Mouse (Mus musculus) intestine, postnatal 0 days (tissue): Measurements from ENCODE around the gene Snx22. TPM values are rescaled to one million over a fixed set of nuclear protein-coding genes. Genes with fewer than 3 reads are reported as not detected.

ENCODE experiments used
- ATAC-seq: fragments of 200-750 bp; cut with Nextera tagmentation; 2 replicates; pipeline ENCODE4 v1.8.0; 2017; ENCODE audit warnings: mild to moderate bottlenecking, moderate TSS enrichment, moderate library complexity
- H3K27ac ChIP-seq: fragments of 300-500 bp; sonication (generic); 2 replicates; pipeline ENCODE4 v1.5.1; 2014; ENCODE audit warnings: mild to moderate bottlenecking, low read depth, low read length, moderate library complexity
- H3K27me3 ChIP-seq: fragments of 300-500 bp; sonication (generic); replicated peaks from 2 replicates; pipeline ENCODE4 v1.6.1; 2014; ENCODE audit warnings: low read length, mixed read lengths; ENCODE audit not compliant: control insufficient read depth, insufficient read depth
- H3K36me3 ChIP-seq: fragments of 300-500 bp; sonication (generic); 2 replicates; pipeline ENCODE4 v1.6.1; 2014; ENCODE audit warnings: mild to moderate bottlenecking, moderate library complexity; ENCODE audit not compliant: control insufficient read depth, insufficient read depth
- H3K4me1 ChIP-seq: fragments of 300-500 bp; sonication (generic); replicated peaks from 2 replicates; pipeline ENCODE4 v1.6.1; 2014; ENCODE audit warnings: antibody characterized with exemption, low read length, mixed read lengths; ENCODE audit not compliant: control insufficient read depth, insufficient read depth
- H3K4me2 ChIP-seq: fragments of 300-500 bp; sonication (generic); replicated peaks from 2 replicates; pipeline ENCODE4 v1.6.1; 2014; ENCODE audit warnings: low read depth, mild to moderate bottlenecking, moderate library complexity
- H3K4me3 ChIP-seq: fragments of 300-500 bp; sonication (generic); 2 replicates; pipeline ENCODE4 v1.5.1; 2014; ENCODE audit warnings: low read depth, low read length
- H3K9ac ChIP-seq: fragments of 300-500 bp; sonication (generic); 2 replicates; pipeline ENCODE4 v1.6.1; 2014; ENCODE audit warnings: mild to moderate bottlenecking, low read depth, low read length
- H3K9me3 ChIP-seq: fragments of 300-500 bp; sonication (generic); 2 replicates; pipeline ENCODE4 v1.6.1; 2016; ENCODE audit warnings: mixed run types; ENCODE audit not compliant: control insufficient read depth
- CTCF ChIP-seq: sonication (generic); IDR thresholded peaks from 2 replicates; pipeline ENCODE4 v1.5.1; 2016; ENCODE audit warnings: low read depth, mild to moderate bottlenecking, control low read depth, antibody characterized with exemption, moderate library complexity
- WGBS: fragments of 180-500 bp; shearing (Covaris S2); extraction: QIAGEN DNeasy Blood & Tissue Kit; methylation state at CpG from one replicate; pipeline ENCODE4 v1.1.7; 2014; 5-methylcytosine and 5-hydroxymethylcytosine counted together
- polyA plus RNA-seq: library from polyadenylated mRNA; unstranded; fragments of >200 nt; fragmentation: Nextera tagmentation; extraction: Ambion mirVana; gene quantifications from 2 replicates; pipeline ENCODE4 v1.2.1, GENCODE M21; 2015

The Snx22 gene
- polyA plus RNA-seq, 1 experiment from 2014 or later: 1.4 TPM

DNA sequence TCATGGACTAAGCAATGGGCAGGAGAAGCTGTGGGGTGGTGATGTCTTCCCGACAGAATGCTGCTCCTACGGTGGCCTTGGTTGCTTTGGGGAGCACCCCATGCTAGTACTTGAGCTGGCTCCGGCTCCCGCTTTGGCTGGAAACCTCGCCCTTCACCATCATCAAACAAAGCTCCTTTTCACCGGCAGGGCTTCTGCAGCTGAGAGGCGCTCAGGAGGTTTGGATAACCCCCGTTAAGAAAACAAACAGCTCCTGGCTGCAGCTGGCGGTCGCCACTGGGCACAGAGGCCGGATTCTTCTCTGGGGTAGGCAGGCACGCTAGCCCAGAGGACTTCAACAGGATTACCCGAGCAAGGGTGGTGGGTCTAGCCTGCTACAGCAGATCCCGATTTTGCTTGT lies 9.0 kb upstream of the Snx22 start:
- no peaks in the 10 kb centered on the region for H3K27me3 ChIP-seq
- no peak overlapping the region for H3K4me3 ChIP-seq
- H3K27ac ChIP-seq: no peak overlapping the region
- H3K36me3 ChIP-seq: no peaks in the 10 kb centered on the region
- TF ChIP-seq CTCF: no peak
- WGBS: 11% methylated on average over 14 of the region's 14 CpGs
- ATAC-seq: no peak
- H3K9ac ChIP-seq: no peak overlapping the region
- H3K4me2 ChIP-seq: peak overlapping the region; percentile 37
- H3K9me3 ChIP-seq: no peaks in the 10 kb centered on the region
- 0 out of 2 replicates have a peak, but pooled peaks cover 2% of the 10 kb centered on the region for H3K4me1 ChIP-seq

DNA sequence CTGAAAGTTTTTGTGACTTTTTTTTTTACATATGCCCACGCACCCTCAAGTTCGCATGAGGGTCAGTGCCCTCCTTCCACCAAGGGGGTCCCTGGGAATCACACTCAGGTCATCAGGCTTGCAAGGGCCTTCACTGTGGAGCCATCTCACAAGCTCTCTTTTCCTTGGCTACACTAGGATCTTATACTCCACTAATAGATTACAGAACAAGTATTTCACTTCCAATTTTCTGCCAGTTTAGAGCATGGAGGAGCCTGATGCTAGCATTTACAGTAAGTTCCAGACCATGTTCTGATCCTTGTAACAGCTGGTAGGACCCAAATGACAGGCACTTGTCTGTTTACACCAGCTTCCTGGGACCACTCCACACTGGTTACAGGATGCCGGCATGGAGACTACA lies 8.6 kb upstream of the Snx22 start:
- WGBS: 68% methylated on average over 3 of the region's 3 CpGs

DNA sequence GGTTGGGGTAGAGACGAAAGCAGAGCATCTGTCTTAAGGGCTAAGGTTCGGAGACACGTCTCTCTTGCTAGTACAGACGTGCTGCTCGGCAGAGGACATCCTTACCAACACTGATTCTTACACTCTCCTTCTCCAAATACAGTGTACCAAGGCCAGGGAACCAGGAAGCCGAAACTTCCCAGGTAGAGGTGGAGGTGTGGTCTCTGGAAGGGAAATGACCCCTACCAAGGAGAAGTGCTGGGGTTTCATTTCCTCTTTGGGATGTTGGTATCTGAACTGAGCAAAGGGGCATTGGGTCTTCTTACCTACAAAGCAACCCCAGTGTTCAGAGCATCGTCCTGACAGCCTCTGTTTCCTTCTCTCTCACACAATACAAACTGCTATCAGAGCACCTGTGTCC lies 3.2 kb upstream of the Snx22 start:
- H3K9me3 ChIP-seq: no peaks in the 10 kb centered on the region
- no peak overlapping the region for H3K4me2 ChIP-seq
- no peaks in the 10 kb centered on the region for H3K36me3 ChIP-seq
- no peak for ATAC-seq
- H3K27me3 ChIP-seq: peaks cover 11% of the 10 kb centered on the region; the same call in 1 of the 2 replicates
- H3K4me1 ChIP-seq: 0 out of 2 replicates have a peak, but pooled peaks cover 8% of the 10 kb centered on the region
- 84% methylated on average over 7 of the region's 7 CpGs for WGBS
- H3K27ac ChIP-seq: no peak overlapping the region
- H3K4me3 ChIP-seq: no peak overlapping the region
- no peak for TF ChIP-seq CTCF
- no peak overlapping the region for H3K9ac ChIP-seq

More for the DNA sequence above, 8.6 kb upstream of the Snx22 start:
- Histone ChIP-seq H3K4me2 (peak overlapping the region; percentile 37), H3K27me3 (no peaks in the 10 kb centered on the region), H3K4me1 (0 out of 2 replicates have a peak, but pooled peaks cover 2% of the 10 kb centered on the region), H3K4me3 (no peak overlapping the region), H3K36me3 (no peaks in the 10 kb centered on the region), H3K9me3 (no peaks in the 10 kb centered on the region), H3K27ac (no peak overlapping the region), H3K9ac (no peak overlapping the region)
- TF ChIP-seq CTCF: no peak
- ATAC-seq: no peak

DNA sequence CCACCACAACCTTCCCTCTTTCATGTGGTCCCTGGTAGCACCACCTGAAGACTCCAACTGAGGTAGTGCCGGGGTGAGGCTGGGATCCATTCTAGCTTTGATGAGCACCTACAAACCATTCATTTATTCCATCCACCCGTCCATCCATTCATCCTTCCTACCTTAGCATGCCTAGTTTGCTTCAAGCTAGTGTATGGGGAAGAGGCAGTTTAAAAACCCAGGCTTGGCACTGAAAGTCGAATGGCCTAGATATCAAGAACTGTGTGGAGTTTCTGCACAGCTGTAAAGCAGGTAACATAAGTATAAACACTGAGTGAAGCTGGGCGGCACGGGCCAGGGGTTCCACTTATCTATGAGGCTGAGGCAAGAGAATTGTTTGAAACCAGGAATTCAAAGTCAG lies 632 bp upstream of the Snx22 start:
- H3K27me3 ChIP-seq: peaks cover 11% of the 10 kb centered on the region; the same call in 1 of the 2 replicates
- 0 out of 2 replicates have a peak, but pooled peaks cover 8% of the 10 kb centered on the region for H3K4me1 ChIP-seq
- TF ChIP-seq CTCF: no peak
- 83% methylated on average over 5 of the region's 5 CpGs for WGBS
- 0 out of 2 replicates have a peak, but pooled peaks have one; percentile 1 for ATAC-seq
- H3K9ac ChIP-seq: no peak overlapping the region
- H3K27ac ChIP-seq: no peak overlapping the region
- H3K4me2 ChIP-seq: no peak overlapping the region
- no peak overlapping the region for H3K4me3 ChIP-seq
- H3K36me3 ChIP-seq: peaks cover 21% of the 10 kb centered on the region
- no peaks in the 10 kb centered on the region for H3K9me3 ChIP-seq

DNA sequence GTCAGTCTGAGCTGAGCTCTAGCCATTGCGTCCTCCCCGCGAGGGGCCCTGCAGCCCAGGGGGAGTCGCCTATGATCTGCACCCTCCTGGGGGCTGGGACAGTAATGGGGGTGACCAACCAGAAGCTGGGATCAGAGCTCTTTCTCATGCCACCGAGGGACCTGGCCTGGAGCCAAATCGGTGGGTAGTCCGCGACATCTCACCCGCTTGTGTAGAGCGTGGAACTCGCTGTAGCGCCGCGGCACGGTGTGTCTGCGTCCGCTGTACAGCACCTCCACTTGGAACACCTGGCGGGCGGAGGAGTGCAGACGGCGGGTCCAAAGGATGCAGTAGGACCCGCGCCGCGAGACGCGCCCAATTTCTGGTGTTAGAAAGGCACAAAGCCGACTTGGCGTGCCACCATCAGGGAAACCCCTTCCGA lies 538 bp downstream of the Snx22 start:
- peaks cover 11% of the 10 kb centered on the region; the same call in 1 of the 2 replicates for H3K27me3 ChIP-seq
- H3K9me3 ChIP-seq: no peaks in the 10 kb centered on the region
- H3K27ac ChIP-seq: no peak overlapping the region
- TF ChIP-seq CTCF: 0 out of 2 replicates have a peak, but pooled peaks have one; percentile 6
- peak overlapping the region; percentile 58 for H3K4me3 ChIP-seq
- H3K4me1 ChIP-seq: 0 out of 2 replicates have a peak, but pooled peaks cover 8% of the 10 kb centered on the region
- peak overlapping the region; percentile 96 for H3K4me2 ChIP-seq
- ATAC-seq: peak; percentile 34
- H3K36me3 ChIP-seq: peaks cover 29% of the 10 kb centered on the region
- WGBS: 1% methylated on average over 30 of the region's 30 CpGs
- peak overlapping the region; percentile 42; the same call in 1 of the 2 replicates for H3K9ac ChIP-seq

DNA sequence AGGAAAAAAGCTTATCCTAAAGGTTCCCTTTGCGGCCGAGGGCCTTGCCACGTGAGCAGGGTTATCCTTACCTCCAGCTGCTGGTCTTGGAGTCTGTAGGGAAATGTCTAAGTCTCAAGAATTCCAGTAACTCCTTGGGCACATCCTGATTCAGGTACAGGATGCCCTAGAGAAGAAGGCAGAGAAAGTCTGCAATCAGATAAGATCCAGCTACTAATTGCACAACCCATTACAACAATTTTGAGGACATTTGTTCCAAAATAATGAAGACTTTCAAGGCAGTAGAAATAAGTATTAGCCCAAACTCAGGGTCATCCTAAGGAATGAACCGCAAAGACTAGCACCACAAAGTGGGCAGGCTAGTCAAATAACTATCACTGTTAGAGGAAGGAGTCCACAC lies 1.5 kb downstream of the Snx22 start:
- Histone ChIP-seq H3K36me3 (peaks cover 37% of the 10 kb centered on the region), H3K4me3 (no peak overlapping the region), H3K27ac (no peak overlapping the region), H3K9ac (no peak overlapping the region), H3K4me2 (no peak overlapping the region), H3K4me1 (0 out of 2 replicates have a peak, but pooled peaks cover 8% of the 10 kb centered on the region), H3K27me3 (peaks cover 11% of the 10 kb centered on the region; the same call in 1 of the 2 replicates), H3K9me3 (no peaks in the 10 kb centered on the region)
- ATAC-seq: no peak
- TF ChIP-seq CTCF: no peak
- WGBS: 78% methylated on average over 4 of the region's 4 CpGs
